Mouse (Mus musculus) heart, embryonic 11.5 days (tissue): Measurements from ENCODE around the gene Samd4b. TPM values are rescaled to one million over a fixed set of nuclear protein-coding genes. Genes with fewer than 3 reads are reported as not detected.
A peak's percentile ranks its signal among the peaks of the same experiment; 100 is the strongest.

Experiments used
- ATAC-seq: fragments of 200-750 bp; cut with Nextera tagmentation; replicated peaks from 2 replicates; pipeline ENCODE4 v1.8.0; 2017; ENCODE audit warnings: moderate library complexity; ENCODE audit not compliant: insufficient number of reproducible peaks, low FRiP score, low TSS enrichment
- H3K27ac ChIP-seq: fragments of 300-500 bp; sonication (generic); 2 replicates; pipeline ENCODE4 v1.5.1; 2014; ENCODE audit warnings: mild to moderate bottlenecking, low read depth, low read length
- H3K27me3 ChIP-seq: fragments of 300-500 bp; sonication (generic); 2 replicates; pipeline ENCODE4 v1.6.1; 2014; ENCODE audit warnings: mild to moderate bottlenecking, low read length, mixed read lengths; ENCODE audit not compliant: control insufficient read depth, insufficient read depth
- H3K36me3 ChIP-seq: fragments of 300-500 bp; sonication (generic); 2 replicates; pipeline ENCODE4 v1.6.1; 2014; ENCODE audit warnings: mild to moderate bottlenecking, low read length, moderate library complexity, mixed read lengths; ENCODE audit not compliant: control insufficient read depth, insufficient read depth
- H3K4me1 ChIP-seq: fragments of 300-500 bp; sonication (generic); 2 replicates; pipeline ENCODE4 v1.6.1; 2014; ENCODE audit warnings: low read length; ENCODE audit not compliant: control insufficient read depth, insufficient read depth
- H3K4me2 ChIP-seq: fragments of 300-500 bp; sonication (generic); 2 replicates; pipeline ENCODE4 v1.6.1; 2014; ENCODE audit warnings: mild to moderate bottlenecking, moderate library complexity
- H3K4me3 ChIP-seq: fragments of 300-500 bp; sonication (generic); 2 replicates; pipeline ENCODE4 v1.5.1; 2014; ENCODE audit warnings: low read depth, low read length
- H3K9ac ChIP-seq: fragments of 300-500 bp; sonication (generic); 2 replicates; pipeline ENCODE4 v1.6.1; 2014; ENCODE audit warnings: mild to moderate bottlenecking, low read depth, low read length, moderate library complexity
- H3K9me3 ChIP-seq: fragments of 300-500 bp; sonication (generic); replicated peaks from 2 replicates; pipeline ENCODE4 v1.6.1; 2016; ENCODE audit warnings: low read length; ENCODE audit not compliant: control insufficient read depth
- WGBS: fragments of 180-500 bp; shearing (Covaris S2); extraction: QIAGEN DNeasy Blood & Tissue Kit; methylation state at CpG from one replicate; pipeline ENCODE4 v1.1.7; 2014; ENCODE audit not compliant: insufficient replicate concordance; 5-methylcytosine and 5-hydroxymethylcytosine counted together
- polyA plus RNA-seq: library from polyadenylated mRNA; unstranded; fragments of >200 nt; fragmentation: Nextera tagmentation; extraction: Ambion mirVana; gene quantifications from 2 replicates; pipeline ENCODE4 v1.2.1, GENCODE M21; 2014

Gene Samd4b
- polyA plus RNA-seq, 1 experiment from 2014 or later, result 22.8 TPM

GRCm38 (mm10) chr7:28584468-28584867 is 13.5 kb downstream of the Samd4b start:
- Histone ChIP-seq H3K27ac (peak overlapping the region; percentile 18; the same call in 1 of the 2 replicates), H3K9ac (no peak overlapping the region), H3K9me3 (no peaks in the 10 kb centered on the region), H3K4me2 (no peak overlapping the region), H3K4me3 (no peak overlapping the region), H3K4me1 (peaks cover 62% of the 10 kb centered on the region), H3K36me3 (no peaks in the 10 kb centered on the region), H3K27me3 (no peaks in the 10 kb centered on the region)
- 34% methylated on average over 4 of the region's 4 CpGs for WGBS
- ATAC-seq, result no peak

GRCm38 (mm10) chr7:28583570-28584344 is 14.2 kb downstream of the Samd4b start:
- Histone ChIP-seq H3K27me3 (no peaks in the 10 kb centered on the region), H3K27ac (peak overlapping the region; percentile 18; the same call in 1 of the 2 replicates), H3K9me3 (no peaks in the 10 kb centered on the region), H3K4me1 (peaks cover 68% of the 10 kb centered on the region), H3K9ac (no peak overlapping the region), H3K36me3 (no peaks in the 10 kb centered on the region), H3K4me3 (no peak overlapping the region), H3K4me2 (no peak overlapping the region)
- WGBS, result 66% methylated on average over 8 of the region's 8 CpGs
- ATAC-seq, result no peak

GRCm38 (mm10) chr7:28582841-28583240 is 15.1 kb downstream of the Samd4b start:
- Histone ChIP-seq H3K27ac (0 out of 2 replicates have a peak overlapping the region, but pooled peaks have one; percentile 25), H3K4me3 (no peak overlapping the region), H3K4me1 (peaks cover 70% of the 10 kb centered on the region), H3K9ac (no peak overlapping the region), H3K27me3 (no peaks in the 10 kb centered on the region), H3K4me2 (no peak overlapping the region), H3K9me3 (no peaks in the 10 kb centered on the region), H3K36me3 (no peaks in the 10 kb centered on the region)
- no peak for ATAC-seq
- WGBS, result 75% methylated on average over 11 of the region's 11 CpGs

- Histone ChIP-seq H3K4me3 (no peak overlapping the region), H3K4me2 (no peak overlapping the region)
Measured at GRCm38 (mm10) chr7:28581721-28582120, 16.2 kb downstream of the Samd4b start.

GRCm38 (mm10) chr7:28579826-28580225 is 18.1 kb downstream of the Samd4b start:
- Histone ChIP-seq H3K9me3 (no peaks in the 10 kb centered on the region), H3K4me2 (no peak overlapping the region), H3K36me3 (no peaks in the 10 kb centered on the region), H3K4me1 (peaks cover 64% of the 10 kb centered on the region), H3K9ac (no peak overlapping the region), H3K27ac (no peak overlapping the region), H3K4me3 (no peak overlapping the region), H3K27me3 (no peaks in the 10 kb centered on the region)
- WGBS, result 81% methylated on average over 5 of the region's 5 CpGs
- no peak for ATAC-seq

More at GRCm38 (mm10) chr7:28581721-28582120, 16.2 kb downstream of the Samd4b start:
- WGBS, result 77% methylated on average over 4 of the region's 4 CpGs
- Histone ChIP-seq H3K27me3 (no peaks in the 10 kb centered on the region), H3K27ac (no peak overlapping the region), H3K4me1 (peaks cover 70% of the 10 kb centered on the region), H3K9ac (no peak overlapping the region), H3K9me3 (no peaks in the 10 kb centered on the region), H3K36me3 (no peaks in the 10 kb centered on the region)
- ATAC-seq, result no peak

- Histone ChIP-seq H3K9me3 (no peaks in the 10 kb centered on the region), H3K4me2 (no peak overlapping the region), H3K4me1 (peaks cover 53% of the 10 kb centered on the region), H3K4me3 (no peak overlapping the region), H3K27ac (peak overlapping the region; percentile 76), H3K9ac (no peak overlapping the region), H3K27me3 (no peaks in the 10 kb centered on the region), H3K36me3 (no peaks in the 10 kb centered on the region)
- 59% methylated on average over 5 of the region's 5 CpGs for WGBS
- ATAC-seq, result no peak
Measured at GRCm38 (mm10) chr7:28578543-28579053, 19.3 kb downstream of the Samd4b start.

- no peaks in the 10 kb centered on the region for H3K36me3 ChIP-seq
- no peak overlapping the region for H3K4me2 ChIP-seq
- ATAC-seq, result 0 out of 2 replicates have a peak, but pooled peaks have one; percentile 28
- H3K9ac ChIP-seq, result peak overlapping the region; percentile 35; the same call in 1 of the 2 replicates
- H3K4me3 ChIP-seq, result no peak overlapping the region
- 66% methylated on average over 9 of the region's 9 CpGs for WGBS
- H3K27ac ChIP-seq, result peak overlapping the region; percentile 76
- no peaks in the 10 kb centered on the region for H3K27me3 ChIP-seq
- peaks cover 53% of the 10 kb centered on the region for H3K4me1 ChIP-seq
- no peaks in the 10 kb centered on the region for H3K9me3 ChIP-seq
Measured at GRCm38 (mm10) chr7:28577826-28578542, 20.0 kb downstream of the Samd4b start.

- Histone ChIP-seq H3K4me2 (no peak overlapping the region), H3K36me3 (no peaks in the 10 kb centered on the region), H3K9ac (no peak overlapping the region), H3K27ac (peak overlapping the region; percentile 76; the same call in 1 of the 2 replicates), H3K4me1 (peaks cover 62% of the 10 kb centered on the region), H3K27me3 (no peaks in the 10 kb centered on the region), H3K9me3 (no peaks in the 10 kb centered on the region), H3K4me3 (no peak overlapping the region)
- WGBS, result 69% methylated on average over 5 of the region's 5 CpGs
- ATAC-seq, result no peak
Measured at GRCm38 (mm10) chr7:28576271-28576914, 21.6 kb downstream of the Samd4b start.
